Mouse (Mus musculus) adrenal gland, adult 18-20 months (tissue): ENCODE results near the gene Pmm2. TPM values are rescaled to one million over a fixed set of nuclear protein-coding genes. Genes with fewer than 3 reads are reported as not detected.

Experiments
- DNase-seq, 2 experiments: peaks; one replicate each; pipeline ENCODE4 v3.0.0; 2021 to 2022; ENCODE audit warnings: low spot score in 2 of 2
- long read RNA-seq, 2 experiments: library from polyadenylated mRNA; stranded (forward); transcript quantifications; one replicate each; pipeline ENCODE4 v2.0.0; 2021
- total RNA-seq, 2 experiments: library from RNA; stranded (reverse); gene quantifications; 1 replicate in 1 of 2; 2 replicates in 1 of 2; pipeline ENCODE4 v1.2.3; 2021

Pmm2 gene
- total RNA-seq: 10 to 100 TPM; 57.0 to 57.3 TPM
- long read RNA-seq, experiment 1, transcript Pmm2-201 (9 exons, 1,842 nt): major isoform, 21 of 26 reads
- long read RNA-seq, experiment 1, partial matches to known transcripts: 2 of 26 reads
- long read RNA-seq, experiment 1, other reads (novel, unspliced or antisense): 3 of 26 reads
- long read RNA-seq, experiment 2, transcript Pmm2-201 (9 exons, 1,842 nt): major isoform, 20 of 27 reads
- long read RNA-seq, experiment 2, partial matches to known transcripts: 2 of 27 reads
- long read RNA-seq, experiment 2, other reads (novel, unspliced or antisense): 3 of 27 reads

GRCm38 (mm10) chr16:8637217-8638051, at the start of gene Pmm2, which contains the start of gene Tmem186:
TSS of gene Pmm2 (plus strand) at chr16:8637674.
TSS of gene Tmem186 (minus strand) at chr16:8637712.
- peak; percentile 74 to 79 for DNase-seq

GRCm38 (mm10) chr16:8595411-8595810, 42.1 kb upstream of the Pmm2 start:
- DNase-seq: no peak

DNA sequence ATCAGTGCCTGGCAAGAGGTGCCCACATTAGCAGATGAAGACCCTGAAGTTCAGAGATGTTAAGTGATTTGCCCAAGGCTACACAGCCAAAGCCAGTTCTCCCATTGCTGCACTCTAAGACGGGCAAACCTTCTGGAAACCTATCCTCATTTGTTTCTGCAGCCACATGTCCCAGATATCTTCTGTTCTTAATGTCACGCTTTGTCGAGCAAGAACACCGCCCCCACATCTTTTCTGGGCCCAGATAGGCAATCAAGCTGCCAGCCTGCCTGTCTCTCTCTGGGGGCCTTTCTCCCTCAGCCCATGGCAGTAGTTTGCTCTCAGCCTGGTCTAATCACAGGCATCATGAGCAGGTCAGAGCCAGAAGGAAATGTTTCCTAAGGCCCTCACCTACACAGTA, 41.1 kb upstream of the Pmm2 start:
- DNase-seq: no peak

DNA sequence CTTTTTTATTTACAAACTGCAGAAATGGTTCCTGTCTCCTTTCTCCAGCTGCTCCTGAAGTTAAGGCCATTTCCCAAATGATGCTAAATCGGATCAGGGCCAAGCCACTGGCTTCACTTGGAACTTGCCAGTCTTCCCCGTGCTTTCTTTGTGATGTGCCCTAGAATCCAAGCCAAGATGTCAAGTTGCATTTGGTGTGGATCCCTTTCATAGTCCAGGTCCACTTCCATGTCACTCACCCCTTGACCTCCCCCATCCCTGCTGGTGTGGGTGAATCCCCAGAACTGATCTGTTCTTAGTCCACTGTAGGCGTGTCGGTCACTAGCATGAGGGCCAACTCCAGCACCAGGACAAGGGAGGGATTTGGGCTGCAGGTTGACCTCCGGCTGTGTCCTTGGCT, 40.0 kb upstream of the Pmm2 start:
- no peak for DNase-seq

GRCm38 (mm10) chr16:8603789-8604188, 33.7 kb upstream of the Pmm2 start:
- DNase-seq: no peak

DNA sequence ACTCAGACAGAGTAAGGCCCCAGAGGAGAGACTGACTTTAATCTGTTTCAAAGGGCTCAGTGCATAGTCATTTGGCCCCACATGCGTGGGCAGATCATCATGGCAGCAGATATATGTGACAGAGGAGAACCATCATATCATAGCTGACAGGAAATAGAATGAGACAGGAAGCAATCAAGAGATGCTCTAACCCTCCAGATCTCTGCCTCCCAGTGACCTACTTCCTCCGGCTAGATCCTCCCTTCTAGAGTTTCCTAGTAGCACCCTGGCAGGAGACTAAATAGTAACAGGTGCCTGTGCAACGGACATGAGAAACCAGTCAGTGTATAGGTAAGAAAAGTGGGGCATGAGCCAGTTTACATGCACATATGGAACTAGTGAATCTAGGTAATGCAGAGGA, 27.1 kb upstream of the Pmm2 start:
- no peak for DNase-seq

- no peak for DNase-seq
Measured at GRCm38 (mm10) chr16:8612214-8613005, 25.1 kb upstream of the Pmm2 start.

DNA sequence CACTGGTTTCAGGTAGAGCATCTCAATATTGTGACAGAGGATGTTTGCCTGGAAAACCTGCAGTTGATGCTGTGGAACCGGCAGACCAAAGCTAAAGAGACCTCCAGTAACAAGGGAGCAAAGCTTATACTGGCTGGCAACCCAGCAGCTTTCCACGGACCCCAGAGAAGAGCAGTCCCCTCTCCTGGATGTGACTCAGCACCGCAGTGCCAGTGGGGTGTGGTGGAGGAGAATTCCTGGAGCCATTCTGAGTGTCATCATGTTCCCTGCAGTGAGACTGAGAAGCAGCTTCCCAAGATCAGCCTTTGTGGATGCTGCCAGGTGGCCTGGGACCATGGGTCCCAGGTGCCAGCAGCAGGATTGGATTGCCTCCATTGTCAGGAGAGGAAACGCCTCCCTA, 24.4 kb upstream of the Pmm2 start:
- DNase-seq: no peak

- DNase-seq: no peak
Measured at GRCm38 (mm10) chr16:8613447-8613846, 24.0 kb upstream of the Pmm2 start.

GRCm38 (mm10) chr16:8619659-8620314, 17.7 kb upstream of the Pmm2 start:
- DNase-seq: no peak

- DNase-seq: no peak
Measured at GRCm38 (mm10) chr16:8620315-8621115, 17.0 kb upstream of the Pmm2 start.

DNA sequence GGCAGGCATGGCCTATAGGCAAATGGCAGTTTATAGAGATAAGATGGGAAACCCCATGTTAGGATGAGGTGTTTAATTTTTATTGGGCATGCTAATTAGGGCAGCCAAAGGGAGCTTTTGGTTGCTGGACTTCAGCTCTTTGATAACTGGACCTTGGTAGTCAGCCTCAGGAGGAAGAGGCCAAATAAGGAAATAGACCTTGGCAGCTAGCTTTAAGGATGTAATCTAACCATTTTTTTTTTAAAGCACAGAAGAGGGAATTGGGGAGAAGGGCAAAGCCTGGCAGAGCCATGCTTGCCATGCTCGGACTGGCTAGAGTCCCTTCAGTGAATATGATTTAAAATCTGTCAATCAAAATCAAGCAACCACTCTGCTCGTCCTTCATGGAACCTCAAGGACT, 7.1 kb upstream of the Pmm2 start:
- DNase-seq: no peak

- no peak for DNase-seq
Measured at GRCm38 (mm10) chr16:8631428-8631827, 6.0 kb upstream of the Pmm2 start.

DNA sequence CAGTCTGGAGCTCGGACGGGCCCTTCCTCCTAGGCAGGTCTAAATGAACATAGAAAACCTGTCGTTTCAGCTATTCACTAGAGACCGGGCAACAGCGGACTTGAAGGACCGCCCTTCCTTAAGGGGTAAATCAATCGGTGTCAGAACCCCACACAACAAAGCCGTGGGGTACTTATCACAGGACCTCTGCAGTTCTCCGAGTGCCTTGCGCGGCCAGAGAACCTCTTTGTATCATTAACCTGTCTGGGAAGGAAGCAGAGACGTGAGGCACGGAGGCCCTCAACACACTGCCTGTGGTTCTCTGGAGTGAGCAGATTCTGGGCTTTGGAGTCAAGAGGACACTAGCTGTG, 632 bp upstream of the Pmm2 start:
- DNase-seq: no peak

- no peak for DNase-seq
Measured at GRCm38 (mm10) chr16:8638131-8638530, 657 bp downstream of the Pmm2 start.

DNA sequence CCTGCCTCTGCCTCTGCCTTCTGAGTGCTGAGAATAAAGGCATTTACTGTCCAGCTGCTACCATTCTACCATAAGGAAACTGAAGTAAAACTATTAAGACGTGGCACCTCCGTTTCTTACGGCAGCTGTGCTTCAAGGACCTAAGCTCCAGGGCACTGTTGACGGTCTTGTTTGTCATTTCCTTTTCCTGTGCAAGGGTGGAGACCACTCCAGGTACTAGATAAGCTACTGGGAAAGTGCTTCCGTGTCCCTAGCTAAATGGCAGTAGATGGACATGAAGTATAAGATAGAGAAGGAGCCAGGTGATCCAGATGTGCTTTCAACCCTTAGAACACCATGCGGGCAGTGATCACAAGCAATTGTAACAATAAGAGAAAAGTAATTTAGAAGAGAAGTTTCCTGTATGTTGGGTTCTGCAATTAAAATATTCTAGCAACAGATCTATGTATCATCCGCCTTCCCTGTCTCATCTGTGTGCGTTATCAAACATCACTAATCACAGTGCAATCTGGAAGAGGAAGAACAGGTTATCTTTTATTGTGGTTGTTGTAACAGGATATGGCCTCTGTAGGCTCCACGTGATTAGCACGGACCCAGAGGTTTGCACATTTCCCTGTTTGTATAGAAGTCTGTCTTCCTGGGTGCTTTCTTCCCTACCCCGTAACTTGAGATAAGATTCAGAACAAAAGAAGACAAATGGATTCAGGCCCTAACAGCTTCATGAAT, 2.2 kb downstream of the Pmm2 start:
- no peak for DNase-seq

- no peak for DNase-seq
Measured at GRCm38 (mm10) chr16:8643855-8644254, 6.4 kb downstream of the Pmm2 start.

GRCm38 (mm10) chr16:8645546-8645945, 8.1 kb downstream of the Pmm2 start:
- no peak for DNase-seq

DNA sequence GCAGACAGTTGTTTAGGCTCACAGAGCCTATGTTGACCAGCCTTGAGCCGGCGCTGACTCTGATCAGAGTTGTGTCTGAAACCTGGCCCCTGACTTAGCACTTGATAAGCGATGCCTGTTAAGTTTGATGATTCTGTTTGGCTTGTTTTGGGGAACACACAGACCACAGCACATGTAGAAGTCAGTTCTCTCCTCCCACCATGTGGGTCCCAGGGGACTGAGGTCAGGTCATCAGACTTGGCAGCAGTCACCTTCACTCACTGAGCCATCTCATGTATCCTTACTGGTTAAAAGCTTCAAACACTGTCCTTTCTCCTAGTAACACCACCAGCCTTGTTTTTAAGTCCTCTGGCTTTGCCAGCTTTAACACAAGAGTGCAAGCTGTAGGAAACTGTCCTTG, 12.5 kb downstream of the Pmm2 start:
- no peak for DNase-seq

GRCm38 (mm10) chr16:8655108-8655507, 17.6 kb downstream of the Pmm2 start:
- no peak for DNase-seq
